Mouse (Mus musculus): ENCODE measurements around the gene Kif2a. TPM values are rescaled to one million over a fixed set of nuclear protein-coding genes. Genes with fewer than 3 reads are reported as not detected.

Kif2a gene
- total RNA-seq (2021) (10 to 100 TPM; 48.5 to 68.8 TPM), polyA plus RNA-seq (2012; rRNA removed) (0.15 and 0.17 TPM in 2 replicates)
- long read RNA-seq, full-length matches to known transcripts, result 1 of 5 reads
- long read RNA-seq, partial matches to known transcripts, result 2 of 5 reads
- long read RNA-seq, other reads (novel, unspliced or antisense), result 2 of 5 reads

DNA sequence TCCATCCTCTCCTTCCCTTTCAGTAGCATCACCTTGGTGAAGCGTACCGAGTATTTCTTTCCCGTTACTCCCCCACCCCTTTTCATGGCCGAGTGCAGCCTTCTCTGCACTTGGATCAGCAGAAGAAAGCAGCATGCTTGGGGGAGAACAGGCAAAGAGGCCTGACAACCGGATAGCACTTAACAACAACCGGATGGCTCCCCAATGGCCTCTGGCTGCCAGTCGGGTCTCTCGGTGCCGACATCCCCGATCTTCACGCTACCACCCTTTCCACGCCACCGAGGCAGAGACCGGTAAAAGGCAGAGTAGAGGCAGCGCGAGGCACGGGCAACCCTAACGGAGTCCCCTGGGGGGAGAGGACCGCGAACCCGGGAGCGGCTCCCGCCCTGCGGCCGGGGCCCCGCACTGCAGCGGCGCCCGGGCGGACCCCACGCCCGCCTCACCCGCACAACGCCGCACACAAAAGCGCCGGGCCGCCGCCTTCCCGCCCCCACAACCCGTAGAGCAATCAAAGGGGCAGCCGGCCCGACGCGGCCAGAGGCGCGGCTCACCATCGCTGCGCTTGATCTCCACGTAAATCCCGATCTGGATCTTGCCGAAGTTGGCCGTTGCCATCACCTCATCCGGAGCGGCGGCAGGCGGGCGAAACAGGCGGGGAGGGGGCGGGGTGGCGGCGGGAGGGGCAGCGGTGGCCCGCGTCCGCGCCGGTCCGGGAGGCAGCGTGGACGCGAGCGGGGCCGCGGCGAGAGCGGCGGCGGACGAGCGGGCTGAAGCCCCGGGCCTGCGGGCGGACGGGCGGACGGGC is at the start of gene Kif2a:
Kif2a (minus strand) TSS at position 666 of the 805 bp plus-strand sequence.
- DNase-seq, result peak; percentile 69

DNA sequence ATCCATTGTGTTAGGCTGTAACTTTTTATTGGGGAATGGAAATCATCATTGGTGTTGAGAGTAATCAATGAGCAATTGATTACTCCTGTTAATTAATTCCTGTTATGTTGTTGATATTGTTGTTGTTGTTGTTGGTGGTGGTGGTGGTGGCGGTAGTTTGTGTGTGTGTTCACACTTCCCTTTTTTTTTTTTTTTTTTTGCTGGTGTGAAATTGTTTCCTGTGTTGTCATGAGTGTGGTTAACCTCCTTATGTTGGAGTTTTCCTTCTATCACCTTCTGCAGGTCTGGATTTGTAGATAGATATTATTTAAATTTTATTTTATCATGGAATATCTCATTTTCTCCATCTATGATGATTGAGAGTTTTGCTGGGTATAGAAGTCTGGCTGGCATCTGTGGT is 47.1 kb upstream of the Kif2a start:
- no peak for DNase-seq

DNA sequence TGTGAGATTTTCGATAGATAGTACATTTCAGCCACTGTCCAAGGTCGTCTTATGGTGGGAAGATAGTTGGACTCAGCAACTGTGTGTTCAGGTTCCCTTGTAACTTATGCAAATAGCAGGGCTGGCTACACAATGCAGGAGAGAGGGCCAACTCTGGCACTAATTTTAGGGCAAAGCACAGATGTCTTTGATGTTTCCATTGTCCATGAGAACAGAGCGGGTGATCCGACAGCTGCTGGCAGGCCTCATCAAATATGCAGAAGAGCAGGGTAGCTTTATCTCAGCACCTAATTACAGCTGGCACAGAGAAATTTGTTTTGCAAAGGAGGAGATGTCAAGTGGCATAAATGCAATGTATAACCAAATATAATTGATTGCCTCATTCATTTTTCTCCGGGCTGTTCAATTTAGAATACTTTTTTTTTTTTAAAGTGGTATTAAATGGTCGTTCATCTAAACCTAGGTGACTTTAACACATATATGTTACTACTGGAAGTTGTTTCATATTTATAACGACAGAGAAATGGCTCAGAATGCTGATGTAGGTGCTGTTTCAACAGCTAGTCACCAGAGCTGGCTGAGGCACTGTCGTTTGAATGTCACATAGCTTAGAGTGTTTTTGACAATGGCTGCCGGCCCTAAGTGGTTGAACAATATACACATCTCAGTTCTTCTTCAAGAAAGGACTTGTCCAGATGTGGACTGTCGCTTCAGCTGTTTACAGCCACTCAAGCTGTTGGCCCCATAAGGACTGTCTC is 43.4 kb upstream of the Kif2a start:
- no peak for DNase-seq

DNA sequence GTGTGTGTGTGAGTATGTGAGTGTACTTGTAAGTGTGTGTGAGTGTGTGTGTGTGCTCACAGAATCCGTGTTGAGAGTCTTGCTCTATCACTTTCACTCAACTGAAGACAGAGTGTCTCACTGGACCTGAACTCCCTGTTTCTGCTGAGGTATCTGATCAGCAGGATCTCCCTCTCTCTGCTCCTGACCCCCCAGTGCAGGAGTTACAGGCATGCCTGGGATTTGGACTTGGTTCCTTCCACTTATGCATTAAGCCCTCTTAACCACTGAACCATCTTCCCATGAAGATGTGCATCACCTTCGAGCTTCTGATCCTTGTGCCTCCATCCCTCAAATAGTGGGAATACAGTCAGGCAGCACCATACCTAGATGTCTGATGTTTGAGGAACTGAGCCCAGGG is 42.3 kb upstream of the Kif2a start:
- no peak for DNase-seq

DNA sequence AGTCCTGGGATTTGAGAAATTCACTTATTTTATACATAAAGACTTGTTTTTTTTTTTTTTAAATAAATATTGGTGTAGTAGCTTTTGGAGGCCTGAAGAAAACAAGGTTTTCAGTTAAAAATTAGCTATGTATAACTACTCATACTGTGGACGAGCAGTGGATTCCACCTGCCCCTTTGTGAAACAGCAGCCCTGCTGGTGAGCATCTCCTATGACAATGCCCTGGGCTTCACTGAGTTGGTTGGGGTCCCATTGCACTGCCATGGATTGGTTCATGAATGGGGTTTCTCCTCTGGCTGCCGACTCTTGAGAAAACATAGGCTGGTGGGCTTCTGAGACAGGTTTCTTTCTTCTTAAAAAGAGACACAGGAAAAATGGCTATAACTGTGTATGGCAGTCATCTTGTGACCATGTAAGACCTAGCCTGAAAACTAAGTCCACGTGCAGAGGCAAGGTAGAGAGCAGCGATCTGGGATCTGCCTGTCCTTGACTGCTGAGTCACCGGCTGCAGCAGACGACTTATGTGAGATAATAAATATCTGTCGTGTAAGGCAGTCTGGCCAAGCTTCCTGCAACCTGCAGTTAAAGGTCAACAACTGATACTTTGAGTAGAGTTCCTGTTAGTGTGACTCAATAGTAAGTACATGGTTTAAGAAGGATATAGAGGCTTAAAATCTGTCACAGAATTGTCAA is 41.3 kb upstream of the Kif2a start:
- DNase-seq, result peak; percentile 82

DNA sequence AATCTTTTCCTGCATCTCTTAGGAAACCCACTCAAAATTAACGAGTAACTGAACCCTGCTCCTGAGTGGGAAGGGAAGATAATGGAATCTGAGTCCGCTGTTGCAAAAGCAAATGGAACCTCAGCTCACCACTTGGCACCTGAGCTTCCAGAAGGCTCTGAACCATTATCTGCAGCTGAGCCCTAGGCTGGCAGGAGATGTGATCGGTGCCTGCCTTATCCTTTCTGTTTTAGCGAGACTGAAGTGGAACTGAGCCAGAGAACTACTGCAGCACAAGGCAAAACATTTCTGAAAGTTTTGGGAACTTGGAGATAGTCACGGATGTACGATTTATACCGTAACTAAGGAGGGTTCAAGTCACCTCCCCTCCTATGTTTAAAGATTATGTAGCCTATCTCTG is 38.2 kb upstream of the Kif2a start:
- DNase-seq, result no peak

DNA sequence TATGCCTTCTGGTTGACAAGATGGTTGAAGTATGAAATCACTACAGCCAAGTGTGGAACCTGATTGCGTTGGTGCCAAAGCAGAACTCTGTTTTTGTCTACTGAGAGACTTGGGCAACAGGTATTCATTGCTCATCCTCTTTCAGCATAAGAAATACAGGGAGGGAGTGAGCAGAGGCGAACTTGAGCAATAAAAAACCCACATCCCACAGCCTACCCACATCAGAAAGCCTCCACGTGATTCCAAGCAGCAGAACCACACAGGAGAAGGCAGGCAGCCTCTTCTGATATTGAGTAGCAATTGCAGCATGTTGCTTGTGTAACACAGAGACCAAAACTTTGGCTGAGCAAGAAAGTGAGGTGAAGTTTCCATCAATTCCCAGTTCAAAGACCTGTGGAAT is 37.5 kb upstream of the Kif2a start:
- no peak for DNase-seq

DNA sequence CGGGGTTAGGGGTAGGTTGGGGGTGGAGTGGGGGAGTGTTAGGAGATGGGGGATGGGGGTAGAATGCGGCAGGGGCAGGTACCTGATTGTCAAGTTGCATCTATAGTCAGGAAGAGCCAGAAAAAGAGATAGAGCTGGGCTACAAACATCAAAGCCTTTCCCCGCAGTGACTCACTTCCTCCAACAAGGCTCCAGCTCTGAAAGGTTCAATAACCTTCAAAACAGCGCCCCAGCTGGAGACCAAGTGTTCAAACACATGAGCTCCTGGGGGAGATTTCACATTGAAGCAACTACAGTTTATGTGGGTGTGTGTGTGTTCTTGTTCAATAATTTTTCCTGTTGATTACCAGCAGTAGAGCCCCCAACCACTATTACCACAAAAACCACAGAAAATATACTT is 34.4 kb upstream of the Kif2a start:
- peak; percentile 63 for DNase-seq

DNA sequence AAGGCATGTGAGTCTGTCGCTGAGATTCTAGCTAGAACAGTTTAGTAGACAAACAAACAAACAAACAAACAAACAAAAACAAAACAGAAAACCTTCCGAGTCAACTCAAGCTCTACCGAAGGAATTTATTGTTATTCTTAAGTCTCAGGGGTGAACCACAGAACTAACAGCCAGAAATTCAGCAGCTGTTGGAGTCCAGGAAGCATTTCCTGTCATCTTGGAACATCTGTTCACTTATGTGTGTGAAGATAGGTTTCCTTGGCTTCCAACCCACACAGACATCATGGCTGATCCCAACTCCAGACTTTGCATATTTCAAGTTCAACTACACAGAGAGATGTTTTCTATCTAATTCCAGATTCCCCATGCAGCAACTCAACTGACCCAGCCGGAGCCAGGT is 32.6 kb upstream of the Kif2a start:
- DNase-seq, result no peak

DNA sequence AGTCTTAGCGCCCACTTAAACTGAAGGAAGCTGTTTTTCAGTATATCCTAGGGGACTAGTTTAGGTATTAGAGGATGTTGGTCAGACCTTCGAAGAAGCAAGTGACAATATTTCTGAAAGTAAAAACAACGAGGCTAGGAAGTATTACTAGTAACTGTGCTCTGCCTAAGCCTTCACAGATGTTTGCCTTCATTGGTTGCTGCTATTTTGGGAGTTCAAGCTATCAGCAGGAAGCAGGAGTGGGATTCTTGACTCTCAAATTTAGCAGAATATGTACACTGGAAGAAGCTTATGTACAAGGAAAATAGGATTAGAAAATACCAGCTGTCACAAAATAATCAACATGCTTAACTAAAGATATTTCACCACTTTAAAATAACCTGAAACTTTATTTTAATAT is 29.4 kb upstream of the Kif2a start:
- no peak for DNase-seq

DNA sequence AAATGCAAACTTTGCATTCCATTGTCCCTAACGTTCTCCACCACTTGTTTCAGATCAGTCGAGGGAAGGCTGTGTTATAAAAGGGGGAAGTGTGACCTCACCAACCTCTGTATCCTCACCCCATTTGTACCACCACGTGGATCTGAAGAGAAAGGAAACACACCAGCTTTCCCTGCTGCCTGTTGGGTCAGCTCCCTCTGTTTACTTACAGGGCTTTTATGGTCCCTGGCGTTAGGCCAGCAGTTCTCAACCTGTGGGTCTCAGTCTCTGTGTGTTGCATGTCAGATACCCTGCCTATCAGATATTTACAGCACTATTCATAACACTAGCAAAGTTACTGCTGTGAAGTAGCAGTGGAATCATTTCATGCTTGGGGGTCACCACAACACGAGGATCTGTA is 22.3 kb upstream of the Kif2a start:
- DNase-seq, result no peak

DNA sequence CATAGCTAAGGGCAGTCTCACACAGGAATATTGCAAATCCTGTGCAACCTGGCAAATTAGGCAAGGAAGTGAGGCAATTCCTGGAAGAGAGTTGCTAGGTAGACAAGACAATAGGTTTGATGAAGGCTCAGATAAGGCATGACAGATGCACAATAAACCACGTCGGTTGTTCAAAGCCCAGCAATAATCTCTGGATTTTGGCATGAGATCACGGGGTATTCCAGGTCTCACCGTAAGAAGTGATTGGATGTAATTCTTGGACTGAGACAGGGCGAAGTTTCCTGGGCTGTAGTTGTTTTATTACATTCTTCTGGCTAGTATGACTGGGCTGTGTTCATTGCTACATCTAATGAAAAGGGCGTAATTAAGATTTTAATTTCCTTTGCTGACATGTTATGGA is 20.6 kb upstream of the Kif2a start:
- no peak for DNase-seq

DNA sequence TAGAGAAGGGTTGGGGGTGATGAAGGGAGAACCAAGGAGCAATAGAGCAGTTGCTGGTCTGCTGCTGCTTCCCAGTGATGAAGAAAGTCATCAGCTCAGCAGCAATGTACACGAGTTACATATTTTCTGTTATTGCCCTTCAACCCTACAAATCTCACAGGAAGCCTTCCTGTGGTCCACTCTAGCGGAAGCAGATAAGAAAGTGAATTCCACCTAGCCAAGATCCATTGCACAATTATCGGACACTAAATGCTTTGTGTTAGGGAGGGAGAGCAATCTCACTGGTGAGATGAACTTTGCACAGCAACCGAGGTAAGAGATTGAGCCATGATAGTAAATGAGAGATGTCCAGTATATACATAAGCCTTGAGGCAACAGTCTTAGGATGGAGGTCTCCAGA is 17.6 kb upstream of the Kif2a start:
- no peak for DNase-seq

DNA sequence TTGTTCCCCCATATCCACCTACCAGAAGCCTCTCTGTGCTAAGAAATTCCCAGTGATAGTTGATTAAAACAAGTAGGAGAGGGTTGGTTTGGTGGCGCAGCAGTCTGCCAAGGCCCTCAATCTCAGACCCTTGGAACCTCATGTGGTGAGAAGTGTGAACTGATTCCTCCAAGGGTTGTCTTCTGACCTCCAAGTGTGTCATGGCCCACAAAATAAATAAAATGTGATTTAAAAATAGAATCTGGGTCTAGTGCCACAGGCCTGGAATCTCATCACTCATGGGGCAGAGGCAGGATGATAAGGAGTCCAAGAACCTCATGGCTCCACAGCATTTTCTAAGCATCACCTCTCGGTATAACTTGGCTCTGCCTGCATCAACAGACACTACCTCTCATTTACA is 16.4 kb upstream of the Kif2a start:
- no peak for DNase-seq

DNA sequence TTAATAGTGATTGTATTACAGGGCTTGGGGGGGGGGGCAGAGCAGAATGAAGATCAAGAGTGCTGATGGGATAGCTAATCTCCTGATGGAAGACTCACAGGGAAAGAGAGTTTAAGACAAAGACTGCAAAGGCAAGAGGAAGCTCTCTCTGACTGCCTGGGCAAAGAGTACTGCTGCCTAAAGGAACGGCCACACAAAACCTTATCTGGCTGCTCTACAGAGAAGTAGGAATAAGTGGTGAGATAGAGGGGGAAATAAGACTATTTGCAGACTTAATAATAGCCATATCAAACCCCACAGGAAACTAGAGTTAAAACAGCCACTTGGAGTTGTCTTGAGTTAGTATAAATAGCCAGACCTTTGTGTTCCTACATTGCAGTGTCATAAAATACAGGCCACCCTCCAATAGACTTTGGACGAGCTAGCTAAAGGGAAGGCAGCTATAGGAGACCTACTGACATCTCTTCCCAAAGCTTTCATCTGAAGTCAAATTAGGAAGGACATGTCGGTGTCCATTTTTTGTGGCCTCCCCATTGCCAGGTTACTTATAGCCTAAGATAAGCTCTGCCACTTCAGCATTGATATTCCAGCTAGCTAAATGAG is 13.7 kb upstream of the Kif2a start:
- DNase-seq, result no peak

DNA sequence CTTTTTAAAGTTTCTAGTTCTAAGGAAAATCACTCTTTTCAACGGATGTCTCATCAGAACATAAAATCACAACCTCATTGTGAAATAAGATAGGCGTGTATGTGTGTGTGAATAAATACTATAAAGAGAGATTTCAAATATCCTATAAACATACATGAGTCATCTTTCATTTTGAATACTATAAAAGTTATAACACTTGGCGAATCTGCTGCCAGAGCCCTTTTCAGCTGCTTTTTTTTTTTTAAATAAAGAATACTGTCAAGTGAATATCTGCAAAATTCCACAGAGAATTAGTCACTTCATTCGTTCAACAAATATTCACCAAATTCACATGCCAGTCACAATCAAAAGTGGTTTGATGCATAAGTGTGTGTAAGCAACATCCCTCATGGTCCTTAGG is 13.2 kb upstream of the Kif2a start:
- DNase-seq, result no peak

DNA sequence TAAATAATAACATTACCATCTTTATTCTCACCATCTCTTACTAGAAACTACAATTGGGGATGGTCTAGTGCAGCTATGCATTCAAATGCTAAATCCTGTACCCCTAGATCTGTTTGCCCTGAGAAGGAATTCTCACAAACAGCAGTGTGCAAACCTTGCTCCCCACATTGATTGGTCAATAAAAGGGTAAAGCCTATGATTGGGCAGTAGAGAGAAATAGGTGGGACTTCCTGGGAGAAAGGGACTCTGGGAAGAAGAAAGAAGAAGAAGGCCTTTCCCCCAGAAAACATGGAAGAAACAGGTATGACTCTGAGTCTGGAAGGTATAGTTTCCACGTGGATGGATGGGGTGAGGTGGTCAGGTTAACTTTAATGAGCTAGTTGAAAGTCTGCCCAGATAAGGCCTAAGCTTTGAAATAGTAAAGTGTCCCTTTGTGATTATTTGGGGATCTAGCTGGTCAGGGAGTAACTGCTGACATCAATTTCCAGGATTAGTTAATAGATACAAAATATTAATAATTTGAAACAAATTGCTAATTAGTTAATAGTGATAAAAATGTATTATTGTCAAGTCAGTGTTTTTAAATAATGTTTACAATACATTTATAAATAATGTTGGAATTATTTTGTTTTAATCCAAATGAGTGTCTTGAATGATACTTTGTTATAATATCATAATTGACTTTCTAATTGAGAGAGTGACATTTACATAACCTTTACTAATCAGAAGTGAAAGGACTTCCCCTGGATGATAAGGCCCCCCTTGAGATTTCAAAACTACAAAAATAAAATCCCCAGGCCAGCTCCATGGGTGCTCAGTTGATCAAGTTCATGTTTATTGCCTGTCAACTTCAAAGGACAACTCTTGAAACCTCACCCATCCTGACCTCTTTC is 12.3 kb upstream of the Kif2a start:
- no peak for DNase-seq

DNA sequence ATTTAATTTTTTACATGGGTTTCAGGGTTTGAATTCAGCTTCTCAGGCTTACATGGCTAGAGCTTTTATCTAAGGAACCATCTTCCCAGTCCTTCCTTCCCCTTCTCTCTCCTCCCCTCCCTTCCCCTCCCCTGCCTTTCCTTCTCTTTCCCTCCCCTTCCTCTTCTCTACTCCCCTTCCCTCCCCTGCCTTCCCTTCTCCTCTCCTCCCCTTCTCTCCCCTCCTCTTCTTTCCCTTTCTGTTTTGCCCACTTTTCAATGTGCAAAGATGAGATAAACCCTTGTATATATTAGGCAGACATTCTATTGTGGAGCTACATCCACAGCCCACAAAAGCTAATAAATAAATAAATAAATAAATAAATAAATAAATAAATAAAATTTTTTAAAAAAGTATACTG is 9.3 kb upstream of the Kif2a start:
- DNase-seq, result no peak

DNA sequence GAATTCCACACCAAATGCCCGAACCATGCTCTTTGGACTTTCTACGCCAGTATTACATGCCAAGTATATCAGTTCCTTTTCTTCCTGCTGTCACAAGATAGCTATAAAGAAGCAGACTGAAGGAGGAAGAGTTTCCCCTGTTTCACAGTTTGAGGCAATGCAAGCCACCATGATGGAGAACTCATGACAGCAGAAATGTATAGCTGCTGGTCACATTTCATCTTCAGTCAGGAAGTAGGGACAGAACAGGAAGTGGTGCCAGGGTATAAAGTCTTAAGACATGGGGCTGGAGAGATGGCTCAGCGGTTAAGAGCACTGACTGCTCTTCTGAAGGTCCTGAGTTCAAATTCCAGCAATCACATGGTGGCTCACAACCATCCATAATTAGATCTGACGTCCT is 5.3 kb upstream of the Kif2a start:
- no peak for DNase-seq

DNA sequence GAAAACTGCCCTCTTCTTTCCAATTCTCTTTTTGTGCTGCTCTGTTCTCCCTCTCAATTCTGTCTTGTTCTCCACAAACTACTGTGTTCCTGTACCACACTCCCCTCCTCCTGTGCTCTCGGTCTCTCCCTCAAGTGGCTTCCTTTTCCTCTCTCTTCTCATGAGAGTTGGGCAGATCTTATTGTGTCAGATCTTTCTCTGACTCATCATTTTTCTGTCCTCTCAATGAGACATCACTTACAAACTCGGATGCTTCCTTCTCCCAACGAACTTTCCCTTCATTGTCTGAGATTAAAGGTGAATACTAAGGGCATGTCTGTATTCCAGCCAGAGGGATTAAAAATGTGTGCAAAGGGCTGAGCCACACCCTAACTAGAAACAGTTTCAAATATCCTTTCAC is 3.7 kb upstream of the Kif2a start:
- DNase-seq, result no peak

All from adrenal gland, adult 2 months (tissue).